Mouse (Mus musculus): ENCODE measurements at regions not wholly inside any gene's neighbourhood (a gene's known extent, or its start where the extent isn't known, plus 50 kb on each side); places are given as distances from the start of the nearest gene placed in this dataset.

DNA sequence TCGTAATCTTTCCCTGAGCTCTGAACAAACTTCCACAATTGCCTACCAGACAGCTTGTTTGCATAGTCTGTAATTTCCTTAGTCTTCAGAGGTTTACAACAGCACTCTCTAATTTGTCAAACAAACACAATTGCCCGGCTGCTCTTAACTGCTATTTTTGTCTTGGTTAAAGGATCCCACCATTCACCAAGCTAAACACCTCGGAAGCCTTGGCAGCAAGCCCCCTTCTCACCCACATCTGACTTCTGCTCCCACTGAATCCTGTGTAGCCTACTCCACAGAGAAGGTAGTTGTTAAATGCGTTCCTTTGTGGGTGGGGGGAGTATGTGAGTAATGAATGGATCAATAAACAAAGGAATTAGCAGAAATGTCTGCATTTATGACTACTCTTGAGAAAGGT lies 59.8 kb upstream of the Rspo3 start:
- DNase-seq: no peak

DNA sequence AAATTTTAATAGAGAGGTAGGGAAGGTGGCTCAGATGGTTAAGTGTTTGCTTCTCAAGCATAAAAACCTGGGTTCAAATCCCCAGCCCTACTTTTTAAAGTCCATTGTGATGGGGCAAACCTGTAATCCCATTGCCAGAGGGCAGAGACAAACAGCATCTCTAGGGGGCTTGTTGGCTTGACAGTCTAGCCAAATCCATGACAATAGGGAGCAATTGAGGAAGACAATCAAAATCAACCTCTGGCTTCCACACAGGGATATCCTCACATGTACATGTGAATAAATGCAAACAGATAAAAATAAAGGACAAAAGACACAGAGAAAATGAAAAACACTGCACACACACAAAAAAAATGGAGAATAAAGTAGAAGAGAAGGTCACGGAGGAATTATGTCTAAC lies 59.3 kb upstream of the Rspo3 start:
- no peak for DNase-seq

GRCm38 (mm10) chr10:29592906-29593305 lies 57.2 kb upstream of the Rspo3 start:
- no peak for DNase-seq

- DNase-seq: no peak
These were observed 54.5 kb upstream of the Rspo3 start for GRCm38 (mm10) chr10:29590187-29590586.

GRCm38 (mm10) chr10:29589739-29590138 lies 54.1 kb upstream of the Rspo3 start:
- no peak for DNase-seq
